Mouse (Mus musculus): Measurements from ENCODE around the gene Slc52a3.

GRCm38 (mm10) chr2:151949082-151949774 lies 47.1 kb upstream of the Slc52a3 start:
- TF ChIP-seq CHD1 (IDR thresholded peaks at IDR 0.05; ENCODE audit: low read depth, low read length) (no peak), CTCF (IDR thresholded peaks at IDR 0.05 in 2 of 3, conservative IDR thresholded peaks at IDR 0.05 in 1 of 3; ENCODE audit: control insufficient read depth in 1 of 3, insufficient read depth in 1 of 3, low read depth in 2 of 3, low read length in 3 of 3, poor library complexity in 1 of 3, severe bottlenecking in 1 of 3) (no peak), TAL1 (IDR thresholded peaks at IDR 0.05; ENCODE audit: low read length) (no peak), EP300 (IDR thresholded peaks at IDR 0.05; ENCODE audit: low read depth in 1 of 2, low read length in 2 of 2) (no peak), ETS1 (IDR thresholded peaks at IDR 0.05; ENCODE audit: low read depth, low read length) (no peak), NELFE (IDR thresholded peaks at IDR 0.05; ENCODE audit: low read depth, low read length) (no peak), POLR2A (IDR thresholded peaks at IDR 0.05; ENCODE audit: control insufficient read depth in 1 of 2, insufficient read depth in 1 of 2, low read depth in 1 of 2, low read length in 2 of 2, poor library complexity in 1 of 2) (no peak), KAT2A (conservative IDR thresholded peaks at IDR 0.05; ENCODE audit: low read depth, low read length) (no peak), GATA1 (IDR thresholded peaks at IDR 0.05; ENCODE audit: low read depth, low read length) (no peak)
